Mouse (Mus musculus) kidney, adult 2 months (tissue): Measurements from ENCODE around the gene Lrrc75a. TPM values are rescaled to one million over a fixed set of nuclear protein-coding genes. Genes with fewer than 3 reads are reported as not detected.
A peak's percentile ranks its signal among the peaks of the same experiment; 100 is the strongest.

Experiments used
- DNase-seq: peaks from one replicate; pipeline ENCODE4 v3.0.0; 2021
- H3K27ac ChIP-seq: fragments of 200-500 bp; 2 replicates; pipeline ENCODE4 v1.5.1; 2012; ENCODE audit warnings: low read depth, low read length, control low read depth, inconsistent platforms; ENCODE audit not compliant: insufficient read depth
- H3K27me3 ChIP-seq: fragments of 200-500 bp; replicated peaks from 2 replicates; pipeline ENCODE4 v1.6.1; 2012; ENCODE audit warnings: mild to moderate bottlenecking, moderate library complexity, low read length, inconsistent platforms; ENCODE audit not compliant: control insufficient read depth, insufficient read depth
- H3K36me3 ChIP-seq: fragments of 200-500 bp; 2 replicates; pipeline ENCODE4 v1.6.1; 2012; ENCODE audit warnings: mild to moderate bottlenecking, moderate library complexity, low read length, inconsistent platforms; ENCODE audit not compliant: control insufficient read depth, insufficient read depth
- H3K4me1 ChIP-seq: fragments of 200-500 bp; 2 replicates; pipeline ENCODE4 v1.6.1; 2011; ENCODE audit warnings: low read length; ENCODE audit not compliant: control insufficient read depth, insufficient read depth
- H3K4me3 ChIP-seq: fragments of 200-500 bp; 2 replicates; pipeline ENCODE4 v1.5.1; 2011; ENCODE audit warnings: mild to moderate bottlenecking, low read depth, low read length, control low read depth; ENCODE audit not compliant: insufficient read depth
- CTCF ChIP-seq: fragments of 200-500 bp; conservative IDR thresholded peaks from 2 replicates; pipeline ENCODE4 v1.5.1; 2011; ENCODE audit warnings: low read depth, mild to moderate bottlenecking, control low read depth, low read length, moderate library complexity, mixed read lengths; ENCODE audit not compliant: insufficient read depth, insufficient read length
- POLR2A ChIP-seq: fragments of 200-500 bp; IDR thresholded peaks from one replicate; pipeline ENCODE4 v1.6.1; 2011; ENCODE audit warnings: low read depth, low read length, control low read depth
- whole genome bisulfite sequencing: fragments of 180-500 bp; shearing (Covaris S2); methylation state at CpG from one replicate; pipeline ENCODE4 v1.1.7; 2018; 5-methylcytosine and 5-hydroxymethylcytosine counted together
- polyA plus RNA-seq: library from polyadenylated mRNA; depleted of rRNA; stranded (reverse); fragments of >200 nt; gene quantifications from 2 replicates; pipeline ENCODE4 v1.2.3, GENCODE M21; 2012

Lrrc75a gene
- polyA plus RNA-seq, 1 experiment: 8.0 TPM

DNA sequence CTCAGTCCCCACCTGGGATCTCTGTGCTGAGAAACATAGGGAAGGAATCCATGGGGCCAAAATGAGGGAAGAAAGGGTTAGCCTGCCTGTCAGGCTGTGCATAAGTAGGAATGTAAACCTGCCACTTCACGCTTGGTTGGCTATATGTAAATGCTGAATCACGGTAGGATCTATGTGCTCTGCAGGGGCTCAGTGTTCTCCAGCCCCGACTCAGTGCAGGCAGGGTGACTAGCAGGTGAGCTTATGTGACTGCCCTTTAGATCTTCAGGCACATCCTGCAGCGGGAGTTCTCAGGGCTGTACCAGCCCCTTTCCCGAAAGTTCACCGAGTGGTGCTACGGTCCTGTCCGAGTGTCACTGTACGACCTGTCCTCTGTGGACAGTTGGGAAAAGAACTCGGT lies 58.9 kb downstream of the Lrrc75a start:
- no peak for TF ChIP-seq CTCF
- no peaks in the 10 kb centered on the region for H3K27me3 ChIP-seq
- 81% methylated on average over 10 of the region's 10 CpGs for WGBS
- no peak overlapping the region for H3K4me3 ChIP-seq
- H3K4me1 ChIP-seq: no peaks in the 10 kb centered on the region
- no peaks in the 10 kb centered on the region for H3K36me3 ChIP-seq
- no peak for DNase-seq
- H3K27ac ChIP-seq: no peak overlapping the region

DNA sequence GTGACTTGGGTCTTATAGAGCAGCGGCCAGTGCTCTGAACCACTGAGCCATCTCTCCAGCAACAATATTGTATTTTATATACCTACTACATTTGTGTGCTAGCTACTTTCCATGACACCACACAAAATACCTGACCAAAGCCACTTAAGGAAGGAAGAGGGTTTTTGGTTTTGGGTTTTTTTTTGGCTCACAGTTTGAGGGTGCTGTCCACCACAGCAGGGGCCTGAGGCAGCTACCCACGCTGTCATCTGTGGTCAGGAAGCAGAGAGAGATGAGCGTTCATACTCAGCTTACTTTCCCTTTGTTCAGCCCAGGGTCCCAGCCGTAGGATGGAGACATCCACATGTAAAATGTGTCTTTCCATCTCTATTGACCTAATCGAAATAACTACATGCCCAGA lies 61.3 kb downstream of the Lrrc75a start:
- no peak for DNase-seq
- WGBS: 92% methylated on average over 5 of the region's 5 CpGs
- no peak overlapping the region for H3K4me3 ChIP-seq
- H3K4me1 ChIP-seq: peaks cover 3% of the 10 kb centered on the region; the same call in 1 of the 2 replicates
- no peak overlapping the region for H3K27ac ChIP-seq
- TF ChIP-seq CTCF (no peak), POLR2A (no peak)
- H3K27me3 ChIP-seq: no peaks in the 10 kb centered on the region
- no peaks in the 10 kb centered on the region for H3K36me3 ChIP-seq

DNA sequence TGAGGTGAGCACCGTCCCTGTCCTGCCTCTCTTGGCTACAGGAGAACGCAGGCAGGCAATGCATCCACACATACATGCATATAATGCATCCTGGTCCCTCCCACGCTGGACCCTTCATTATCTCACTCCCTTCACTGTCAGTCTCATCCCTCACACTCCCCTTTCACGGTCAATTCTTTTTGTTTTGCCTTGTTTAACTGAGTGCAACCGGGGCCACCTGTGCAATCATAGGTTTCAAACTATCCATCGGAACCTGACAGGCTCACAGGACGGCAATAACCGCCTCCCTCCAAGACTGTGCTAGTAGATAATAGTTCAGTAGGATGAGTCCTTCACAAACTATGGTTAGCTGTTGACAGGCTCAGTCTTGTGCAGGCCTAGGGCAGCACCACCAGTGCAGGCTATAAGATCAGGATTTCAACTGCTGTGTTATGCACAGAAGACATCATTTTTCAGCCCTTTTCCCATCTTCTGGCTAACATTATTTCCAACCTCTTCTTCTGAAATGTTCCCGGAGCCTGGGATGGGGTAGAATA lies 63.6 kb downstream of the Lrrc75a start:
- H3K36me3 ChIP-seq: no peaks in the 10 kb centered on the region
- TF ChIP-seq POLR2A (no peak), CTCF (no peak)

DNA sequence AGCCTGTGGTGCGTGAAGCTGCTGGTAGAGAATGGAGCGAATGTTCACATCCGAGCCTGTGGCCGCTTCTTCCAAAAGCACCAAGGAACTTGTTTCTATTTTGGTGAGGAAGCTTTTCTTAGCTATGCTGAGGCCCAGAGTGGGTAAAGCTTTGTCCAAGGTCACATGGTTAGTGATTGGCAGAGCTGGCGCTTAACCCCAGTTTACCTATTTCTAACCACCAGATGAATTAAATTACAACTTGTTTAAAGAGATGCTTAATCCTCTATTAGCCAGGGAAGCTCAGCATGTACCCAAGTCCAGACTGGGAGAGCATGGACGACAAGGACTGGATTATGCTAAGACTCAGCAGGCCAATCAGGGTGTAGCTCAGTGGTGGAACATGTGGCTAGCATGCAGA lies 65.3 kb downstream of the Lrrc75a start:
- Histone ChIP-seq H3K36me3 (no peaks in the 10 kb centered on the region), H3K4me3 (no peak overlapping the region), H3K27me3 (no peaks in the 10 kb centered on the region), H3K4me1 (peaks cover 3% of the 10 kb centered on the region; the same call in 1 of the 2 replicates), H3K27ac (peak overlapping the region; percentile 47; the same call in 1 of the 2 replicates)
- WGBS: 49% methylated on average over 6 of the region's 6 CpGs
- peak; percentile 53 for DNase-seq
- no peak for TF ChIP-seq POLR2A
- TF ChIP-seq CTCF: no peak

More for the DNA sequence above, 63.6 kb downstream of the Lrrc75a start:
- Histone ChIP-seq H3K4me3 (no peak overlapping the region), H3K27me3 (no peaks in the 10 kb centered on the region), H3K4me1 (peaks cover 3% of the 10 kb centered on the region; the same call in 1 of the 2 replicates), H3K27ac (no peak overlapping the region)
- DNase-seq: no peak
- 66% methylated on average over 9 of the region's 9 CpGs for WGBS

DNA sequence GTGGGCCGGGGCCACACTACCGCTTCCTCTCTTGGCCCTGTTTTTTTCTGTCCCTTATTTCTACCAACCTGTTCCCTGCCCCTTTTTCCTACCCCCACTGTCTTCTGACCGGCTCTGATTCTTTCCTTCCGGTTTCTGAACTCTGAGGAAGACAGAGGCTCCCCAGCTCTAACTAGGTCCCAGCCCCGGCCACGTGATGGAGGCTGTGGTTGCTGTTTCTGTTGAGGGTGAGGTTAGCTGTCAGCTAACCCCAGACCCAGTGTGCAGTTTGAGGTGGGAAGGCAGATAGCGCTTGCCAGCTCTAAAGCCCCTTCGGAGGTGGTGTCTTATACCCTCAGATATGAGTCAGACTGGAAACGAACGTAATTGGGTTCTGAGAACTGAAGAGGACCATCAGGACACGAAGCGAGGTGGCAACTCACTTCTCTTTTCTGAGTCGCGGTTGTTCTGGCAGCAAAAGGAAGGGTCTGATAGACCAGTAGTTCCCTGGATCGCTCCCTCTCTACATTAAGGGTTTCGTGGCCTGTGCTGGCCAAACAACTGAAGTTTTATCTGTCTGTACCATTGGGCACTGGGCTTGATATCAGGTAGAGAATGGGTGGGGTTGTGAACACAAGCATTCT lies 71.7 kb downstream of the Lrrc75a start:
- H3K27ac ChIP-seq: no peak overlapping the region
- WGBS: 81% methylated on average over 16 of the region's 16 CpGs
- peak overlapping the region; percentile 57; the same call in 1 of the 2 replicates for H3K4me3 ChIP-seq
- H3K27me3 ChIP-seq: no peaks in the 10 kb centered on the region
- DNase-seq: no peak
- H3K4me1 ChIP-seq: no peaks in the 10 kb centered on the region
- TF ChIP-seq POLR2A: no peak
- no peak for TF ChIP-seq CTCF
- no peaks in the 10 kb centered on the region for H3K36me3 ChIP-seq

DNA sequence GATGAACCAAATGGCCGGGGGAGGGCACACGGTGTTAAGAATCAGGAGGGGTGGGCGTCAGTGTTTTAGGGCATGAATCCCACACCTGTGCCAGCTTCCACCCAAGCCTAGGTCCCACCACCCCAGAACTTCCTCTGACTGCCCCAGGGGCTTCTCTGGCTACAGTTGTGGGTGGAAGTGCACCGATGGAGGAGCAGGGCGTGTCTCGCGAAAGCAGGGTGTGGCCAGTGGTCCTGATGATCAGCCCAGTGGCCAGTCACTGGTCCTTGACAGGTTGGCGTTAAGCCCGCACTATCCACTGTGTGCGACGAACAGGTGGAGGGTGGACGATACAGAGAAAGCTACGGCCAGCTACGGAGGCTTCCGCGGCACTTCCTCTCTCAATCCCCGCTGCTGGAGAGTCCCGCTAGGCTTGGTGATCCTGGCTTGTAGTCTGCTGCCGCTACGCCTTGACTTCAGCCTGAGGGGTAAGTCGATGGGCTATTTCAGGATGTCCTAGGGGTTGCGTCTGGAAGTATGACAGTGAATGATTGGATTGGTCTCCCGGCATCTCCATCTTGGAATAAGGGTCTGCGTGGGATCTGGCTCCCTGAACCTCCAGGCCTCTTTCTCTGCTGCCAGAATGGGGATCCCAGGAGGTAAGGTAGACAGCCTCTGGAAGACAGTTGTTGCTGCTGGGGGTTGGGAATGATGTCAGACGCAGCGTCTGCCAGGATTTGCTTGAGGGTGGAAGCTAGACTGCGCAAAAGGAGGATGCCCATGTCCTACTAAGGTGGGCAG lies 72.5 kb downstream of the Lrrc75a start:
- WGBS: 11% methylated on average over 27 of the region's 27 CpGs
- Histone ChIP-seq H3K36me3 (no peaks in the 10 kb centered on the region), H3K4me3 (peak overlapping the region; percentile 57), H3K27ac (no peak overlapping the region), H3K4me1 (no peaks in the 10 kb centered on the region), H3K27me3 (no peaks in the 10 kb centered on the region)
- TF ChIP-seq CTCF (no peak), POLR2A (no peak)
- no peak for DNase-seq

DNA sequence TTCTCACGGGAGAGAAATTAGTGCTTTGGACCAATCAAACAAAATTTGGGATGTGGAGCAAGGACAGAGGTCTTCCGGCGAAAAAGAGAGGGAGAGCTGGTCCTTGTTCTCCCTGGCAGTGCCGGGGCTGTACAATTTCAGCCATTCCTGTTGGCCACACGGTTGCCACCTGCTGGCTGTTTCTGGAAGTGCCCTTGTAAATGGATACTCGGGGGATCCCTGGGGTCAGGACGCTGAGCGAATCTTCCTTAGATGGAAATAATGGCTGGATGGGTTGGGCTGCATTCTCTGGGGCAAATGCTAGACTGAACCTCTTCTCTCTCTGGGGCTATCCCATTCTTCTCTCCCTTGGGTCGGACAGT lies 73.0 kb downstream of the Lrrc75a start:
- Histone ChIP-seq H3K36me3 (no peaks in the 10 kb centered on the region), H3K4me3 (peak overlapping the region; percentile 57), H3K4me1 (no peaks in the 10 kb centered on the region), H3K27ac (no peak overlapping the region), H3K27me3 (no peaks in the 10 kb centered on the region)
- peak; percentile 92 for TF ChIP-seq CTCF
- TF ChIP-seq POLR2A: no peak
- WGBS: 0% methylated on average over 9 of the region's 9 CpGs
- DNase-seq: peak; percentile 87
